Mouse (Mus musculus) midbrain, embryonic 11.5 days (tissue): ENCODE measurements at regions not wholly inside any gene's neighbourhood (a gene's known extent, or its start where the extent isn't known, plus 50 kb on each side); places are given as distances from the start of the nearest gene placed in this dataset.
A peak's percentile ranks its signal among the peaks of the same experiment; 100 is the strongest.
"Not testable (repeated sequence)": the region's sequence is repeated elsewhere in the genome, so short reads cannot be mapped to it uniquely, and the experiment has no call there.

ENCODE experiments used
- ATAC-seq: fragments of 200-750 bp; cut with Nextera tagmentation; 2 replicates; pipeline ENCODE4 v1.8.0; 2017; ENCODE audit warnings: moderate TSS enrichment, moderate library complexity; ENCODE audit not compliant: low FRiP score
- DNase-seq: peaks from one replicate; pipeline ENCODE4 v3.0.0; 2015; ENCODE audit warnings: low spot score; ENCODE audit errors: missing footprints
- H3K27ac ChIP-seq: fragments of 300-500 bp; sonication (generic); 2 replicates; pipeline ENCODE4 v1.5.1; 2014; ENCODE audit warnings: low read depth, low read length
- H3K27me3 ChIP-seq: fragments of 300-500 bp; sonication (generic); 2 replicates; pipeline ENCODE4 v1.6.1; 2014; ENCODE audit warnings: mild to moderate bottlenecking, low read length, moderate library complexity, mixed read lengths; ENCODE audit not compliant: control insufficient read depth, insufficient read depth
- H3K36me3 ChIP-seq: fragments of 300-500 bp; sonication (generic); 2 replicates; pipeline ENCODE4 v1.6.1; 2014; ENCODE audit warnings: mild to moderate bottlenecking, low read length, moderate library complexity, mixed read lengths; ENCODE audit not compliant: control insufficient read depth, insufficient read depth
- H3K4me1 ChIP-seq: fragments of 300-500 bp; sonication (generic); 2 replicates; pipeline ENCODE4 v1.6.1; 2014; ENCODE audit warnings: low read length; ENCODE audit not compliant: control insufficient read depth, insufficient read depth
- H3K4me2 ChIP-seq: fragments of 300-500 bp; sonication (generic); 2 replicates; pipeline ENCODE4 v1.6.1; 2014; ENCODE audit warnings: mild to moderate bottlenecking, moderate library complexity
- H3K4me3 ChIP-seq: fragments of 300-500 bp; sonication (generic); 2 replicates; pipeline ENCODE4 v1.5.1; 2014; ENCODE audit warnings: low read depth, low read length
- H3K9ac ChIP-seq: fragments of 300-500 bp; sonication (generic); 2 replicates; pipeline ENCODE4 v1.6.1; 2014; ENCODE audit warnings: low read length
- H3K9me3 ChIP-seq: fragments of 300-500 bp; sonication (generic); 2 replicates; pipeline ENCODE4 v1.6.1; 2016; ENCODE audit warnings: low read length; ENCODE audit not compliant: control insufficient read depth
- WGBS: fragments of 180-500 bp; shearing (Covaris S2); extraction: QIAGEN DNeasy Blood & Tissue Kit; methylation state at CpG from one replicate; pipeline ENCODE4 v1.1.7; 2014; 5-methylcytosine and 5-hydroxymethylcytosine counted together

DNA sequence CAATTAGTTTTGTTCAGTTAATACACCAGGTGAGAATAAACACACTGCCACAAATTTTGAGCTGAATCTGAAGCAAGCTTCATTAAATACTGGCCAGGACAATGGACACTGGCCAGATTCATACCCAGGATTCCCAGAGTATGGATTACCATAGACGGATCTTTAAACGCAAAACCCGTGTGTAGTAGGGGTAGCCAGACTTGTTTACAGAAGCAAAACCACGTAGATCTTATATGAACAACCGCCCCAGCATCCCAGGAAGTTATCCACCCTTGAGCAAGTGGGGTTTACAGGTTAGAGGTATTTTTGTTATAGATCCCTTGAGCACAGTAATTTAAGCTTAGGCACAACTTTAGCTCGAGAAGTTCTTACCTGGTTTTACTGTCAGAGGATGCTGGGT is 71.1 kb upstream of the Ezr start:
- no peak overlapping the region for H3K4me2 ChIP-seq
- no peak overlapping the region for H3K4me3 ChIP-seq
- H3K9ac ChIP-seq, result no peak overlapping the region
- DNase-seq, result peak; percentile 61
- no peaks in the 10 kb centered on the region for H3K4me1 ChIP-seq
- no peaks in the 10 kb centered on the region for H3K36me3 ChIP-seq
- no peaks in the 10 kb centered on the region for H3K27me3 ChIP-seq
- no peaks in the 10 kb centered on the region for H3K9me3 ChIP-seq
- no peak for ATAC-seq
- 92% methylated on average over 6 of the region's 6 CpGs for WGBS
- no peak overlapping the region for H3K27ac ChIP-seq

- no peaks in the 10 kb centered on the region for H3K4me1 ChIP-seq
- WGBS, result 62% methylated on average over 11 of the region's 11 CpGs
- ATAC-seq (no peak), DNase-seq (peak; percentile 87)
- no peaks in the 10 kb centered on the region for H3K36me3 ChIP-seq
- H3K9ac ChIP-seq, result no peak overlapping the region
- H3K27ac ChIP-seq, result no peak overlapping the region
- H3K4me3 ChIP-seq, result no peak overlapping the region
- H3K27me3 ChIP-seq, result no peaks in the 10 kb centered on the region
- no peak overlapping the region for H3K4me2 ChIP-seq
- no peaks in the 10 kb centered on the region for H3K9me3 ChIP-seq
Observed at GRCm38 (mm10) chr17:6852177-6852947, 69.8 kb upstream of the Ezr start.

- Histone ChIP-seq H3K4me1 (no peaks in the 10 kb centered on the region), H3K9ac (no peak overlapping the region), H3K4me2 (no peak overlapping the region), H3K9me3 (no peaks in the 10 kb centered on the region), H3K27me3 (no peaks in the 10 kb centered on the region), H3K4me3 (no peak overlapping the region), H3K27ac (no peak overlapping the region), H3K36me3 (no peaks in the 10 kb centered on the region)
- ATAC-seq, result no peak
- peak; percentile 64 for DNase-seq
Observed at GRCm38 (mm10) chr17:6850513-6850912, 67.9 kb upstream of the Ezr start.

DNA sequence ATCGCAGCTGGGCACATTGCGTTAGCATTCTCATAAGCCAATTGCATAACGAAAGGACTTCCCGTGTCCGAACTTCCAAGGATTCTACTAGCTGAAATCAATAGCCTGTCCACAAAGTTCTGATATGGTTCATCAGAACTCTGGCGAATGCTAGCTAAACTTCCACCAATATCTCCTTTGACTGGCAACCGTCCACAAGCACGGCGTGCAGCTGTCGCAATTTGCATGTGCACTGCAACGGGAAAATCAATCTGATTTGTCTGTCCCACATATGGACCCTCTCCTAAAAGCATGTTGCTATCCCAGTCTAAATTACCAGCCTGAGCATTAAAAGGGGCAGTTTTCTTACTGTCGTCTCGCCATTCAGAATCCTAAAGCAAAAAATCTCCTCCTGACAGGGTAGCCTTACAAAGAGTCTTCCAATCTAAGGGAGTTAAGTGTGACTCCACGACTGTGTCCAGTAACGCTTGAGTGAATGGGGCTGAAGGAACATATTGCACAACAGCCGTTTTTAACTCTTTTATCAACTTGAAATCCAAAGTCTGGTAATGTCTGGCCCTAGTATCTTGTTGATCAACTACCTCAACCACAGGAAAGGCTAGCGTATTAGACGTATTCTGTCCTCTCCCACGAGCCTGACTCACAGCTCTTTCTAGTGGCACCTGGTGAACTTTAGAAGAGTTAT is 59.3 kb upstream of the Ezr start:
- not testable (repeated sequence) for H3K4me1 ChIP-seq, H3K4me3 ChIP-seq, H3K36me3 ChIP-seq, H3K9ac ChIP-seq, H3K27ac ChIP-seq, H3K4me2 ChIP-seq, ATAC-seq, H3K9me3 ChIP-seq, H3K27me3 ChIP-seq
- peak; percentile 62 for DNase-seq
- WGBS, result 90% methylated on average over 19 of the region's 19 CpGs

GRCm38 (mm10) chr17:6835333-6835916 is 52.8 kb upstream of the Ezr start:
- H3K27ac ChIP-seq, result no peak overlapping the region
- 68% methylated on average over 7 of the region's 7 CpGs for WGBS

More at GRCm38 (mm10) chr17:6835333-6835916, 52.8 kb upstream of the Ezr start:
- no peak overlapping the region for H3K4me2 ChIP-seq
- no peaks in the 10 kb centered on the region for H3K9me3 ChIP-seq
- no peak overlapping the region for H3K4me3 ChIP-seq
- ATAC-seq (no peak), DNase-seq (peak; percentile 37)
- no peaks in the 10 kb centered on the region for H3K27me3 ChIP-seq
- no peaks in the 10 kb centered on the region for H3K36me3 ChIP-seq
- H3K9ac ChIP-seq, result no peak overlapping the region
- H3K4me1 ChIP-seq, result no peaks in the 10 kb centered on the region
